Mouse (Mus musculus) liver, postnatal 0 days (tissue): Measurements from ENCODE around the gene 4930524B15Rik. TPM values are rescaled to one million over a fixed set of nuclear protein-coding genes. Genes with fewer than 3 reads are reported as not detected.

Experiments
- ATAC-seq: fragments of 200-750 bp; cut with Nextera tagmentation; 2 replicates; pipeline ENCODE4 v1.8.0; 2017; ENCODE audit warnings: mild to moderate bottlenecking, moderate library complexity
- DNase-seq: peaks from one replicate; pipeline ENCODE4 v3.0.0-alpha.2; 2016
- H3K27ac ChIP-seq: fragments of 300-500 bp; sonication (generic); 2 replicates; pipeline ENCODE4 v1.5.1; 2014; ENCODE audit warnings: antibody characterized with exemption, moderate library complexity, mild to moderate bottlenecking, low read depth
- H3K27me3 ChIP-seq: fragments of 300-500 bp; sonication (generic); 2 replicates; pipeline ENCODE4 v1.6.1; 2014; ENCODE audit warnings: low read length, control low read depth, mixed read lengths; ENCODE audit not compliant: insufficient read depth
- H3K36me3 ChIP-seq: fragments of 300-500 bp; sonication (generic); replicated peaks from 2 replicates; pipeline ENCODE4 v1.6.1; 2014; ENCODE audit warnings: mild to moderate bottlenecking, control low read depth, low read length, moderate library complexity, mixed read lengths; ENCODE audit not compliant: insufficient read depth
- H3K4me1 ChIP-seq: fragments of 300-500 bp; sonication (generic); 2 replicates; pipeline ENCODE4 v1.6.1; 2014; ENCODE audit warnings: antibody characterized with exemption, mild to moderate bottlenecking, control low read depth; ENCODE audit not compliant: insufficient read depth
- H3K4me2 ChIP-seq: fragments of 300-500 bp; sonication (generic); 2 replicates; pipeline ENCODE4 v1.6.1; 2014; ENCODE audit warnings: low read depth, mild to moderate bottlenecking, low read length, moderate library complexity, mixed read lengths
- H3K4me3 ChIP-seq: fragments of 300-500 bp; sonication (generic); 2 replicates; pipeline ENCODE4 v1.5.1; 2014; ENCODE audit warnings: low read depth, low read length
- H3K9ac ChIP-seq: fragments of 300-500 bp; sonication (generic); replicated peaks from 2 replicates; pipeline ENCODE4 v1.6.1; 2014; ENCODE audit warnings: mild to moderate bottlenecking, moderate library complexity
- H3K9me3 ChIP-seq: fragments of 300-500 bp; sonication (generic); 2 replicates; pipeline ENCODE4 v1.6.1; 2016; ENCODE audit warnings: mild to moderate bottlenecking, control low read depth, low read length, mixed read lengths
- CTCF ChIP-seq: sonication (generic); IDR thresholded peaks from 2 replicates; pipeline ENCODE4 v1.5.1; 2016; ENCODE audit warnings: antibody characterized with exemption, low read depth
- EP300 ChIP-seq: IDR thresholded peaks from 2 replicates; pipeline ENCODE4 v1.6.1; 2016; ENCODE audit warnings: antibody characterized with exemption, low read depth, mild to moderate bottlenecking
- WGBS: fragments of 180-500 bp; shearing (Covaris S2); extraction: QIAGEN DNeasy Blood & Tissue Kit; methylation state at CpG from one replicate; pipeline ENCODE4 v1.1.7; 2014; ENCODE audit not compliant: insufficient replicate concordance; 5-methylcytosine and 5-hydroxymethylcytosine counted together
- polyA plus RNA-seq: library from polyadenylated mRNA; unstranded; fragments of >200 nt; fragmentation: Nextera tagmentation; extraction: Ambion mirVana; gene quantifications from 2 replicates; pipeline ENCODE4 v1.2.1, GENCODE M21; 2015

The 4930524B15Rik gene
- polyA plus RNA-seq, 1 experiment from 2014 or later: not detected

- H3K36me3 ChIP-seq: no peaks in the 10 kb centered on the region
- H3K9ac ChIP-seq: no peak overlapping the region
- no peaks in the 10 kb centered on the region for H3K9me3 ChIP-seq
- 58% methylated on average over 3 of the region's 3 CpGs for WGBS
- H3K4me1 ChIP-seq: no peaks in the 10 kb centered on the region
- H3K4me3 ChIP-seq: no peak overlapping the region
- ATAC-seq (no peak), DNase-seq (no peak)
- H3K4me2 ChIP-seq: no peak overlapping the region
- H3K27ac ChIP-seq: no peak overlapping the region
- TF ChIP-seq CTCF (no peak), EP300 (no peak)
- H3K27me3 ChIP-seq: no peaks in the 10 kb centered on the region
Measured at GRCm38 (mm10) chr11:32028605-32029004, 63.2 kb downstream of the 4930524B15Rik start.

Other genes with a start within 250 kb of the 4930524B15Rik start
- gene Cpeb4, start 93.4 kb upstream of the 4930524B15Rik start, polyA plus RNA-seq: 7.0 and 10.0 TPM in 2 replicates
- gene Nsg2, start 34.9 kb downstream of the 4930524B15Rik start, polyA plus RNA-seq: 0.06 TPM in 1 of 2 replicates, not detected in the other
- 0.05 TPM in 1 of 2 replicates, not detected in the other for gene Il9r, start 234.7 kb downstream of the 4930524B15Rik start, polyA plus RNA-seq
- gene Snrnp25, start 239.8 kb downstream of the 4930524B15Rik start, polyA plus RNA-seq: 30.1 and 32.9 TPM in 2 replicates